Mouse (Mus musculus): ENCODE data around the gene Baz1a. TPM values are rescaled to one million over a fixed set of nuclear protein-coding genes. Genes with fewer than 3 reads are reported as not detected.

Baz1a gene
- polyA plus RNA-seq, 1 experiment from 2014 or later = 29.1 TPM

DNA sequence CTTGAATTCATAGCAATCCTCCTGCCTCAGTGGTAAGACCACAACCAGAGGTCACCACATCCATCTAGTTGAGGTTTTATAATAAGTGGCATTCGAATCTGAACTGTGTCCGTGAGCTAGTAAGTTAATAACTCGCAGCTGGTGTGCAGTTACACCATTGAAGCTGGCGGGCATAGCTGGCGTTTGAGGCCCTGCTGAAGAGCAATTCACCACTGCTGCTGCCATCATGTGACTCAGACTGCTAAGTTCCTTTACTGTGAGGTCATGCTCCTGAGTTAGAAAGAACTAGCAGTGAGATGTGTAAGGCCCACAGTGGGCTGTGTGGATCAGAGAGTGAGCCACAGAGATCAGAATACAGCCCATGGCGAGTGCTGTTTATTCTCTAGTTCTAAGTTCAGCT is 139.4 kb downstream of the Baz1a start:
- peak; percentile 53 for ATAC-seq
- Histone ChIP-seq H3K36me3 (no peaks in the 10 kb centered on the region), H3K9ac (no peak overlapping the region), H3K4me1 (replicated peaks) (no peaks in the 10 kb centered on the region), H3K27ac (no peak overlapping the region), H3K9me3 (no peaks in the 10 kb centered on the region), H3K27me3 (replicated peaks) (no peaks in the 10 kb centered on the region), H3K4me2 (replicated peaks) (no peak overlapping the region), H3K4me3 (replicated peaks) (no peak overlapping the region)
- 70% methylated on average over 6 of the region's 6 CpGs for WGBS

DNA sequence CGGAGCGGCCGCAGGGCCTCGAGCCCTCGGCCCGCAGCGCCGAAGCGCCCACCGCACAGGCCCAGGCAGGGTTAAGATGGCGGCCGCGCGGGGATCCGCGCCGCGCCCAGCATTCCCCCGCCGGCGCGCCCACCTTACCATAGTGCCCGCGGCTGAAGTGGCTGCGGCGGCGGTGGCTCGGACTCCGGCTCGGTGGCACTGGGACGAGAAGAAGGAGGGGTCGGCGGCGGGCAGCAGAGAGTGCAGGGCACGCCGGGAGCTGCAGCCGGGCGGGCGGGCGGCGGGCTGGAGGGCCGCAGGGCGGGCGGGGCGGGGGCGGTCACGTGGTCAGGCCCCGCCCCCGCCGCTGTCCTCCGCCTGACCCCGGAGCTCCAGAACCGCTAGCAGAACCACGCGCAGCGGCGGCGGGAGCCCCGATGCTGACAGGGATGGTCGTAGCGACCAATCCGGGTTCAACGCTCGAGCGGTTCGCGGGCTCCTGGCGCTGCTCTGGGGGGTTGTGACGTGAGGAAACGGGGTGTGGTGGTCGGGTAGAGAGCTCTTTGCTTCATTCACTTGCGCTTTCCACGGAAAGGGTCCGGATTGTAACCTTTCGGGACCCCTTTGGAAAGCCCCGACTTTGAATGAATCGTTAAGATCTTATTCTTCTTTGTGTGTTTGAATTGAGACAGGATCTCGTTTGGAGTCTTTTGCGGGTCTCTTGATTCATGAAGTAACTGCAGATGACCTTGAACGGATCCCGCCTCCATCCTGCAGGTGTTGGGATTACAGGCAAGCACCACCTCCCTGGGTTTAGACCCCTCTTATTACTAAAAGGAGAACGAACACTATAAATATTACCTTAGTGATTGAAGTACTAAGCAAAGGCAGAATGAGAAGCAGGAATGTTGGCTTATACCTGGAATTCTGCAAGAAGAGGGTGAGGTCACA is 151.3 kb downstream of the Baz1a start, which contains the start of gene Cfl2:
Gene Cfl2, minus strand, starts transcription at position 272 of the 930 bp plus-strand sequence.
- H3K4me3 ChIP-seq (replicated peaks) = peak within 1 kb of the TSS; percentile 98
- peak within 1 kb of the TSS; percentile 99 for H3K27ac ChIP-seq
- H3K36me3 ChIP-seq = peaks cover 7% of the 10 kb centered on the region; the same call in 1 of the 2 replicates
- H3K9ac ChIP-seq = peak within 1 kb of the TSS; percentile 100
- H3K9me3 ChIP-seq = no peaks in the 10 kb centered on the region
- peak; percentile 95 for ATAC-seq
- no peaks in the 10 kb centered on the region for H3K27me3 ChIP-seq (replicated peaks)
- 0 out of 2 replicates have a peak, but pooled peaks cover 6% of the 10 kb centered on the region for H3K4me1 ChIP-seq (replicated peaks)
- WGBS = under 1% methylated on average over 81 of the region's 82 CpGs
- peak within 1 kb of the TSS; percentile 66 for H3K4me2 ChIP-seq (replicated peaks)

- H3K4me2 ChIP-seq (replicated peaks) = peak overlapping the region; percentile 66
- H3K4me3 ChIP-seq (replicated peaks) = peak overlapping the region; percentile 98
- peak; percentile 28; the same call in 1 of the 2 replicates for ATAC-seq
- no peaks in the 10 kb centered on the region for H3K27me3 ChIP-seq (replicated peaks)
- peak overlapping the region; percentile 100 for H3K9ac ChIP-seq
- H3K36me3 ChIP-seq = peaks cover 14% of the 10 kb centered on the region; the same call in 1 of the 2 replicates
- H3K27ac ChIP-seq = peak overlapping the region; percentile 99
- no peaks in the 10 kb centered on the region for H3K9me3 ChIP-seq
- 0 out of 2 replicates have a peak, but pooled peaks cover 6% of the 10 kb centered on the region for H3K4me1 ChIP-seq (replicated peaks)
- WGBS = under 1% methylated on average over 36 of the region's 36 CpGs
These were observed 152.1 kb downstream of the Baz1a start for GRCm38 (mm10) chr12:54861991-54862605.

DNA sequence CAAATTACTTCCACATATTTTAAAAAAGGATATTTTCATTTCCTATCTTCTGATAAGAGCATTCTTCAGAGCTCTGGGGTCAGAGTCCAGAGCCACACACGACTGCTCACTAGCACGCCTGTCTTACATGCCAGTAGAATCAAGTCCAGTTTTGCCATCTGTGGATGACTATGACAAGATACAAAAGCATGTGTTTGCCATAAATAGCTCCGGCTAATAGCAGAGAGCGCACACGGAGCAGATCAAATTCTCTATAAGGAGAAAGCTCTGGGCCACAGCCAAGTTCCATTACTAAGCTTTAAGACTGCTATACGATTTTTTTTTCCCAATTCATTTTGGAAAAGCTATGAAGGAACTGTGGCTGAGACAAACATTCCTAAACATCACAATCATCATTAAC is 154.6 kb downstream of the Baz1a start:
- Histone ChIP-seq H3K27ac (0 out of 2 replicates have a peak overlapping the region, but pooled peaks have one; percentile 36), H3K4me1 (replicated peaks) (0 out of 2 replicates have a peak, but pooled peaks cover 6% of the 10 kb centered on the region), H3K27me3 (replicated peaks) (no peaks in the 10 kb centered on the region), H3K36me3 (peaks cover 18% of the 10 kb centered on the region; the same call in 1 of the 2 replicates), H3K9ac (no peak overlapping the region), H3K4me2 (replicated peaks) (no peak overlapping the region), H3K9me3 (no peaks in the 10 kb centered on the region), H3K4me3 (replicated peaks) (no peak overlapping the region)
- ATAC-seq = no peak
- WGBS = 29% methylated on average over 6 of the region's 6 CpGs

- no peak for ATAC-seq
- no peak overlapping the region for H3K4me3 ChIP-seq (replicated peaks)
- no peaks in the 10 kb centered on the region for H3K9me3 ChIP-seq
- no peak overlapping the region for H3K4me2 ChIP-seq (replicated peaks)
- H3K4me1 ChIP-seq (replicated peaks) = no peaks in the 10 kb centered on the region
- H3K27me3 ChIP-seq (replicated peaks) = no peaks in the 10 kb centered on the region
- 0 out of 2 replicates have a peak, but pooled peaks cover 3% of the 10 kb centered on the region for H3K36me3 ChIP-seq
- H3K9ac ChIP-seq = no peak overlapping the region
- no peak overlapping the region for H3K27ac ChIP-seq
- WGBS = 87% methylated on average over 2 of the region's 2 CpGs
These were observed 163.6 kb downstream of the Baz1a start for GRCm38 (mm10) chr12:54850551-54850950.

GRCm38 (mm10) chr12:54844415-54844814 is 169.7 kb downstream of the Baz1a start:
- no peak overlapping the region for H3K4me3 ChIP-seq (replicated peaks)
- no peak overlapping the region for H3K4me2 ChIP-seq (replicated peaks)
- no peaks in the 10 kb centered on the region for H3K27me3 ChIP-seq (replicated peaks)
- no peak for ATAC-seq
- no peaks in the 10 kb centered on the region for H3K9me3 ChIP-seq
- no peak overlapping the region for H3K9ac ChIP-seq
- H3K36me3 ChIP-seq = no peaks in the 10 kb centered on the region
- H3K4me1 ChIP-seq (replicated peaks) = no peaks in the 10 kb centered on the region
- no peak overlapping the region for H3K27ac ChIP-seq

Other genes with a start within 250 kb of the Baz1a start
- gene Snx6, start 218.6 kb downstream of the Baz1a start, polyA plus RNA-seq (2015; fragmentation: Nextera tagmentation; extraction: Ambion mirVana) = 153 and 201 TPM in 2 replicates
- 157 and 174 TPM in 2 replicates for gene Cfl2, start 151.5 kb downstream of the Baz1a start, polyA plus RNA-seq (2015; fragmentation: Nextera tagmentation; extraction: Ambion mirVana)
- gene Gm20403, start 27.8 kb downstream of the Baz1a start, polyA plus RNA-seq (2015; fragmentation: Nextera tagmentation; extraction: Ambion mirVana) = not detected in 2 replicates
- gene 2700097O09Rik, start 65.8 kb upstream of the Baz1a start, polyA plus RNA-seq (2015; fragmentation: Nextera tagmentation; extraction: Ambion mirVana) = 30.7 and 31.9 TPM in 2 replicates
- gene Srp54a, start 65.9 kb upstream of the Baz1a start, polyA plus RNA-seq (2015; fragmentation: Nextera tagmentation; extraction: Ambion mirVana) = 157 and 171 TPM in 2 replicates
- gene Fam177a, start 110.1 kb upstream of the Baz1a start, polyA plus RNA-seq (2015; fragmentation: Nextera tagmentation; extraction: Ambion mirVana) = 21.7 and 22.2 TPM in 2 replicates
- gene Srp54b, start 140.8 kb upstream of the Baz1a start, polyA plus RNA-seq (2015; fragmentation: Nextera tagmentation; extraction: Ambion mirVana) = 53.0 and 53.5 TPM in 2 replicates
- gene 1700047I17Rik2, start 185.2 kb upstream of the Baz1a start, polyA plus RNA-seq (2015; fragmentation: Nextera tagmentation; extraction: Ambion mirVana) = not detected in 2 replicates
- gene Srp54c, start 215.8 kb upstream of the Baz1a start, polyA plus RNA-seq (2015; fragmentation: Nextera tagmentation; extraction: Ambion mirVana) = 64.8 and 77.5 TPM in 2 replicates